Mouse (Mus musculus) frontal cortex, postnatal 36 days (tissue): ENCODE measurements around the gene Tmed10.

Experiments
- DNase-seq, 2 experiments: peaks; one replicate each; pipeline ENCODE4 v3.0.0; 2022; ENCODE audit warnings: low spot score in 2 of 2

Tmed10 gene

GRCm38 (mm10) chr12:85374561-85375272 is at the start of gene Tmed10:
Gene Tmed10 (minus strand): TSS chr12:85374847.
- peak; percentile 85 to 92 for DNase-seq

- DNase-seq, result no peak
Measured at GRCm38 (mm10) chr12:85423236-85423635, 48.6 kb upstream of the Tmed10 start.

- DNase-seq, result no peak
Measured at GRCm38 (mm10) chr12:85422536-85422935, 47.9 kb upstream of the Tmed10 start.

DNA sequence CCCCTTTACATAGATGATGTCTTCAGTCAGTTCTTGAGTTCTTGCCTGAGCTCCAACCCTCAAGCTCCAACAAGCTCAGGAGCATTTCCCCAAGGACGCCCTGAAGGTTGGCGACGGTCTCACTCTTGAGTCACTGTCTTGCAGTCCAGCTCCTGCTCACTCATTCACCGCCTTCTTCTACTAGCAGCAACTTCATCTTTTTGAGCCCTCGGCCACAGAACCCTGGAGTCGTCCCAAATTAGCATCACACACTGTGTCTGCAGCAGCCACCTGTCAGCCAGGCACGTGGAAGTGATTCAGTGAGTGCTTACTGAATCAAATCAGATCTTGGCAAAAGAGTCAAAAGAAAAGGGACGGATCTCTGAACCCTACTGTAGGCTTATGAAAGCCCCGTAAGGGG is 46.3 kb upstream of the Tmed10 start:
- DNase-seq, result no peak

- no peak for DNase-seq
Measured at GRCm38 (mm10) chr12:85417845-85418244, 43.2 kb upstream of the Tmed10 start.

- DNase-seq, result no peak
Measured at GRCm38 (mm10) chr12:85416298-85416697, 41.7 kb upstream of the Tmed10 start.

- DNase-seq, result no peak
Measured at GRCm38 (mm10) chr12:85415876-85416275, 41.2 kb upstream of the Tmed10 start.

- DNase-seq, result no peak
Measured at GRCm38 (mm10) chr12:85411136-85411535, 36.5 kb upstream of the Tmed10 start.

DNA sequence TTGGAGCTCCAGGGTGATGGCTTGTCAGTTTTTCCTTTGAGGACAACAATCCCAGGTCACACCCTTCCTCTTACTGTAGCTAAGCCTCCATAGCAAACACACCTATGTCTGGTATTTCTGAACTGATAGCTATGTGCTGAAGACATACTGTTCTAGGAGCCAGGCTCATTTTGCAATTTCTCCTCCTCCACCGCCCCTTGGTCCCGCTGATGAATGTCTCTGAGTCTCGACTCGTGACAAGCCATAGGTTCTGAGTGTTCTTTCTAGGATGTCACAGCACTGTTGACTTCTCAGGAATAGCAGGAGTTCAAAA is 23.3 kb upstream of the Tmed10 start:
- no peak for DNase-seq

DNA sequence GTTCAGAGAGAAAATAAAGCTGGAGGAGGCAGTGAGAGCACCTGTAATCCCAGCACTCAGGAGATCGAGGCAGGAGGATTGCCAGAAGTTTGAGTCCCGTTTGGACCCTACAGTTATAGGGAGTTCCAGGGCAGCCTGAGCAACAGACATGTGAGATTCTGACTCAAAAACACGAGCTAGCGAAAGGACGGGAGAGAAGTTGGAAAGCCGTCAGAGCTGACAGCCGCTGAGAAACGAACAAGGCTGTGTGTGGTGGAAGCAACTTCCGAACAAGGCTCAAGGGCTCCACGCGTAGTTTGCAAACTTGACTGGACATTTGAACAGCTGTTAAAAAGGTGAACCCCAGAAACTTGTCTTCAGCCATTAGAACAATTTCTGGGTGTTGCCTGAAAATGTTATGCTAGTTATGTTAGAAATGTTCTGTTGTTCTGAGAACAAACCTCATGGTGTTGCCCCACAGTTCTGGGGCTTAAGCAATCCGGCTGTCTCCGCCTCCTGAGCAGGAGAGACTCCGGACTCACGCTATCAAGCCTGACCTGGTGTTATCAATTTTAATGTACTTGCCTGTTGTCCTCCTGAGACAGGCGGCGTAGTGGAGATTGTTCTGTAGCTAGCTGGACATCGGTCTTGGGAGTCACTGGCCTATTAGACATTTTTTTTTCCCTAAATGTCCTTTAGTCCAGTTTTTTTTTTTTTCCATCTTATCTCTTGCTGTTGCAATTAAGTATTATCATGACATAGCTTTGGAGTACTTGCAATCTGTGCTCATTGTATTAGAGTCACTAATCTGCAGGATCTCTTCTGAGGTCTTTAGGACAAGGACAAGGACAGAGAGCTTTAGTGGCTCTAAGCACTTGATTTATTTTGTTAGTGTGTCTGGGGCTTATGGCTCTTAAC is 22.7 kb upstream of the Tmed10 start:
- no peak for DNase-seq

GRCm38 (mm10) chr12:85393981-85394380 is 19.3 kb upstream of the Tmed10 start:
- DNase-seq, result no peak

DNA sequence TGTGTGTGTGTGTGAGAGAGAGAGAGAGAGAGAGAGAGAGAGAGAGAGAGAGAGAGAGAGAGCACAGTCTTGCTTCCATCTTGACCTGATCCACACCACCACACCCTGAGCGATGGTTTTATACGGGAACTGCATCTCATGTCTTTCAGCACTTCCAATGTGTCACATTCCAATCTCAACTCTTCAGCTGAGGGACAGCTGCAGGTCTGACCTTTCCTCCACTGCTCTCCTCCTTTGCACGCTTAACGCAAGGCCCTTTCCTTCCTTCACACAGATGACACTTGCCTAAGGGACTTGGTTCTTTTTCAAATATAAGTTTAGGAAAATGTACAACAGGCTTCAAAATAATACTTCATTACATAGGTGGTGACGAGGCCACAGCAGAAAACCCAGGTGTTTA is 18.9 kb upstream of the Tmed10 start:
- no peak for DNase-seq

- DNase-seq, result no peak
Measured at GRCm38 (mm10) chr12:85391148-85391547, 16.5 kb upstream of the Tmed10 start.

DNA sequence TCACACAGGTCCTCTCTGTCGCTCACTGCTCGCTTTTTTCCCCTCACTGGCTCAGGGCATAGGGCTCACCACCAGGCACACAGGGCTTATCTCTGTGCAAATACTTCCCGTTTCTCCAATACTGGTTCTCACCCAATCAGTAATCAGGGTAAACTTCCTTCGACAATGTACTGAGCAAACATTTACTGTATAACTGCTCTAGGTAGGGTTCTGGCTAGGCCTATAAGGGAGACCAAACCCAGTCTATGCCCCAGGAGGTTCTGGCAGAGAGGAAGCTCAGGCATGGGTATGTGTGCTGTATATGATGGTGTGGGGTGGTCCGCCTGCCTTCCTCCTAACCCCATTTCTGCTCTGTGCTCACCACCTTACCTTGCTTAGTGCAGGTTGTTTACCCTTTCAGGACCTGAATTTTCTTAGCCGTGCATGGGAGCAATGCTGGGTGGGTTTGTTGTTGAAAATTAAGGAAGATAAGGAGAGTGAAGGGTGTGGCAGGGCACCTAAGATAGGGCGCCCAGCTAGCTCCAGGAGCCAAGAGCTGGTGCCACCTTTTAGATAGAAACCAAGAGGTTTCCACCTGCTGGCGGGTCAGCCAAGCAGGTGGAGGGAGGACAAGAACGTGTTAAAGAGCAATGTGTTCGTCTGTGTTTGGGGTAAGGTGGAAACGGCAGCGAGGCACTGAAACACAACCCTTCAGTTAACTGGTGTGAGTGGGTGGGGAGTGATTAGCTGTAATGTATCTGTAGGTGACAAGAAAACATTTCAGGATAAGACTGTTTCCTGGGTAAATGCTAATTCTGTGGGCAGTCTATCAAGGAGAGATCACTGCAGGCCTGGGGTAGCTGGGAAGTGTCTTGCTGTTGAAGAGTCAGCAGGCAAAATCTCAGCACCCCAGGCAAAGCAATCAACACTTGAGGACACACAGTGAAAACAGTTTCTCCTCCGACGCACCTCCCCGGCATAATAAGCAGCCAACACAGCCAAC is 14.8 kb upstream of the Tmed10 start:
- DNase-seq, result no peak

- no peak for DNase-seq
Measured at GRCm38 (mm10) chr12:85385995-85386375, 11.3 kb upstream of the Tmed10 start.

DNA sequence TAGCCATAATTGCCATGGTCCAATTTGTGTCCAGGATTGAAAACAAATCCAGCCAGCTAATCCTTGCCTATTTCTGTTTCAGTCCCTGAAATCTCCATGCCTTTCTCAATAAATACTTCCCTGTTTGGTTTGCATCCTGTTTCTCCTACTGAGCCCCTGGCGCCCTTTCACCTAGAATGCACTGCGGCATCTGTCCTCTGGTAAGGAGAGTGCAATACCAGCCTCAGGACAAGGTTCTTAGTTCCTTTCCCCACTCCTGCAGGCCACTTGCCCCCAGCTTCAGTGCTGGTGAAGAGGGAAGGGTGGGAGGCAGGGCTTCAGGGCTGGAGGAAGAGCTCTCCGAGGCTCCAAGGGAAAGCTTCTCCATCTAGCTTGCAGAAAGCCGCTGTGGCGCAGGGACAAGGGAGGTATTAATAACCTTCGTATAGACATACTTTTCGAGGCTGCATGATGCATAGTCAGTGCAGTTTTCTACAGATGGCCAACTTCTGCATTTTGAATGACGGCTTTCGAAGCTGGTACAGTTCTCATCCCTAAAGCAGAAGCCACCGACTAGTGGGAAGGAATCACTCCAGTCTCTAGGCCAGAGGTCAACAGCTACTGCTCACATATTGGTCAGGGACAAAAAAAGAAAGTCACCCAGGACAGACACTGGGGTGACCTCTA is 10.8 kb upstream of the Tmed10 start:
- no peak for DNase-seq

DNA sequence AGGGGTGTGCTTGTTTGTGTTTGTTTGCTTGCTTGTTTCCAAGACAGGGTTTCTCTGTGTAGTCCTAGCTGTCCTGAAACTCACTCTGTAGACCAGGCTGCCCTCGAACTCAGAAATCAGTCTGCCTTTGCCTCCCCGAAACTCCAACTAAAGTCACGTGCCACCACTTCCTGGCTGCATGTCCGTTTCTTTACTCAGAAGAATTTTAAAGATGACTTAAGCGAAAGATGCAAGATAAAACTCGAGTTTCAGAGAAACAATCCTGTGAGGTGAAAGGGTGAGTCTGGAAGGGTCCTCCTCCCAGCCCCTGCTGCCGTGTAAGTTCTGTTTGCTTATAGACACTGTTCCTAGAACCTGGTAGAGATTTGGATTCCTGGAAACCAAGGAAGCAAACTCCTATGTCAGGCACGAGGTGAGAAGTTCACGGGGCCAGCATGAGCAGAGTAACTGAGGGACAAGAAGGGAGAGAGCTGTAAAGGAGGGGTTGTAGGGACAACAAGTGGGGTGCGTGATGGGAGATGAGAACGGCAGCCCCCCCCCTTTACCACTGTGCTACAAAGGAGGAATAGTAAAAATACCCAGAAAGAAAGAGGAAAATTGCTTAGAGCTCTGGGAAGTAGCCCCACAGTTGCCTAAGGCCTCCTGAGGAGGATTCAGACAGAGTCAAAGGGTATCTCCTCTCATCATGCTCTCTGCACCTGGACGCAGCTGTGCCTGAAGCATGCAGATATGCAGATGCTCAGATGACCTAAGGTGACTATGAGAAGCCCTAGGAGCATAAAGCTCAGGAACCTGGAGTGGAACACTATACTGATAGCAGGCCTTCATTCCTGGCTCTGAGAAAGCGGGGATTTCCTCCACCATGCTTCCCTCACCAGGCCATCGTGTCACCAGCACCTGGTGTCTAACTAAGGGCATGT is 8.4 kb upstream of the Tmed10 start:
- DNase-seq, result no peak

- no peak for DNase-seq
Measured at GRCm38 (mm10) chr12:85381570-85381969, 6.9 kb upstream of the Tmed10 start.

- DNase-seq, result no peak
Measured at GRCm38 (mm10) chr12:85380942-85381341, 6.3 kb upstream of the Tmed10 start.

GRCm38 (mm10) chr12:85380308-85380707 is 5.7 kb upstream of the Tmed10 start:
- no peak for DNase-seq
